Mouse (Mus musculus) forebrain, embryonic 14.5 days (tissue): ENCODE measurements around the gene Gm10491. TPM values are rescaled to one million over a fixed set of nuclear protein-coding genes. Genes with fewer than 3 reads are reported as not detected.

Experiments used
- ATAC-seq: fragments of 200-750 bp; cut with Nextera tagmentation; 2 replicates; pipeline ENCODE4 v1.8.0; 2017; ENCODE audit warnings: mild to moderate bottlenecking, moderate library complexity
- DNase-seq: peaks from one replicate; pipeline ENCODE4 v3.0.0-alpha.2; 2015; ENCODE audit warnings: low spot score
- H3K27ac ChIP-seq: fragments of 300-500 bp; sonication (generic); 2 replicates; pipeline ENCODE4 v1.5.1; 2014; ENCODE audit warnings: low read depth, mild to moderate bottlenecking, control low read depth, low read length, moderate library complexity
- H3K27me3 ChIP-seq: fragments of 300-500 bp; sonication (generic); replicated peaks from 2 replicates; pipeline ENCODE4 v1.6.1; 2014; ENCODE audit warnings: low read length, control low read depth, mixed read lengths; ENCODE audit not compliant: control insufficient read depth, insufficient read depth
- H3K36me3 ChIP-seq: fragments of 300-500 bp; sonication (generic); 2 replicates; pipeline ENCODE4 v1.6.1; 2014; ENCODE audit warnings: low read length, control low read depth; ENCODE audit not compliant: control insufficient read depth, insufficient read depth
- H3K4me1 ChIP-seq: fragments of 300-500 bp; sonication (generic); 2 replicates; pipeline ENCODE4 v1.6.1; 2014; ENCODE audit warnings: antibody characterized with exemption, low read length, control low read depth; ENCODE audit not compliant: control insufficient read depth, insufficient read depth
- H3K4me2 ChIP-seq: fragments of 300-500 bp; sonication (generic); 2 replicates; pipeline ENCODE4 v1.6.1; 2014; ENCODE audit warnings: mild to moderate bottlenecking, control low read depth, low read length
- H3K4me3 ChIP-seq: fragments of 300-500 bp; sonication (generic); 2 replicates; pipeline ENCODE4 v1.5.1; 2014; ENCODE audit warnings: low read depth, low read length, control low read depth
- H3K9ac ChIP-seq: fragments of 300-500 bp; sonication (generic); 2 replicates; pipeline ENCODE4 v1.6.1; 2014; ENCODE audit warnings: mild to moderate bottlenecking, low read length, control low read depth, moderate library complexity
- H3K9me3 ChIP-seq: fragments of 300-500 bp; sonication (generic); replicated peaks from 2 replicates; pipeline ENCODE4 v1.6.1; 2016; ENCODE audit warnings: low read length, control low read depth, mixed read lengths; ENCODE audit not compliant: control insufficient read depth
- WGBS: fragments of 180-500 bp; shearing (Covaris S2); extraction: QIAGEN DNeasy Blood & Tissue Kit; methylation state at CpG from one replicate; pipeline ENCODE4 v1.1.7; 2014; 5-methylcytosine and 5-hydroxymethylcytosine counted together
- polyA plus RNA-seq: library from polyadenylated mRNA; unstranded; fragments of >200 nt; fragmentation: Nextera tagmentation; extraction: Ambion mirVana; gene quantifications from 2 replicates; pipeline ENCODE4 v1.2.1, GENCODE M21; 2014

Gene Gm10491
- polyA plus RNA-seq, 1 experiment from 2014 or later, result not detected

GRCm38 (mm10) chrX:7867141-7867540, 40.5 kb downstream of the Gm10491 start:
- Histone ChIP-seq H3K36me3 (peaks cover 13% of the 10 kb centered on the region; the same call in 1 of the 2 replicates), H3K9ac (no peak overlapping the region), H3K4me3 (no peak overlapping the region), H3K4me1 (no peaks in the 10 kb centered on the region), H3K27ac (no peak overlapping the region), H3K27me3 (no peaks in the 10 kb centered on the region), H3K4me2 (no peak overlapping the region), H3K9me3 (no peaks in the 10 kb centered on the region)
- ATAC-seq, result no peak
- WGBS, result 94% methylated on average over 1 of the region's 1 CpGs
- no peak for DNase-seq

DNA sequence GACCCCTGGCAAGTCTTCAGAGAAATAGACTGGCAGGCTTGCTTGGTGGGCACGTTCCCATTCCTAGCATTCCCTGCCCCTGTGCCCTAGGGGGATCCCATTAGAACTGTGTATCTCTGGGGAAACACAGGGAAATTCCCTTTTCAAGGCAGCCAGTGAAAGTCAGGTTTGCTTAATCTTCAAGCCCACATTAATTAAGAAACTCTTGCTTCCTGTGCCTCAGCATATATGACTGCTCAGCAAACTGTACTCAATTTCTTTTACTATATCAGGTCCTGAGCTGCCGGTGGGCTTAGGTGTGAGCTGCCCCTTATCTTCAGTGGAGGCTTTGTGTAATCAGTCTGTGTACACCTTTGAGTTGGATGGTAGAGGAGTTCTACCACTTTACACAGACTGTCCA, 41.8 kb downstream of the Gm10491 start:
- ATAC-seq, result no peak
- no peak overlapping the region for H3K27ac ChIP-seq
- 55% methylated on average over 2 of the region's 2 CpGs for WGBS

GRCm38 (mm10) chrX:7865343-7865742, 42.3 kb downstream of the Gm10491 start:
- Histone ChIP-seq H3K36me3 (peaks cover 12% of the 10 kb centered on the region; the same call in 1 of the 2 replicates), H3K9me3 (no peaks in the 10 kb centered on the region), H3K9ac (no peak overlapping the region), H3K27me3 (no peaks in the 10 kb centered on the region), H3K4me1 (no peaks in the 10 kb centered on the region), H3K4me2 (no peak overlapping the region), H3K4me3 (no peak overlapping the region), H3K27ac (no peak overlapping the region)
- ATAC-seq (no peak), DNase-seq (no peak)
- WGBS, result 83% methylated on average over 2 of the region's 2 CpGs

More for the DNA sequence above, 41.8 kb downstream of the Gm10491 start:
- no peaks in the 10 kb centered on the region for H3K27me3 ChIP-seq
- no peak overlapping the region for H3K4me3 ChIP-seq
- no peak overlapping the region for H3K4me2 ChIP-seq
- H3K4me1 ChIP-seq, result no peaks in the 10 kb centered on the region
- no peak overlapping the region for H3K9ac ChIP-seq
- H3K36me3 ChIP-seq, result peaks cover 12% of the 10 kb centered on the region; the same call in 1 of the 2 replicates
- no peak for DNase-seq
- no peaks in the 10 kb centered on the region for H3K9me3 ChIP-seq

DNA sequence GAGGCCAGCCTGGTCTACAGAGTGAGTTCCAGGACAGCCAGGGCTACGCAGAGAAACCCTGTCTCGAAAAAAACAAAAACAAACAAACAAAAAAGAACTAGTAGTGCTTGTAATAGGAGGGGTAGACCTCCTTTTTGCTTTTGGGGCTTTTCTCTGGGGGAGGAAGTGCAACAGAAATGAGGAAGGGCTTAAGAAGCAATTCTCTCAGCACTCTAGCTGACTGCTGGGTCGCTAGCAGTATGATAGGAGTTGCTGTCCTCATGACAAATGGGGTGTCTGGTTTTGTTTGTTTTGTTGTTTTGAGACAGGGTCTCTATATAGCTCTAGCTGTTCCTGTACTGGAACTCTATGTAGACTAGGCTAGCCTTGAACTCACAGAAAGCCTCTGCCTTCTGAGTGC, 43.1 kb downstream of the Gm10491 start:
- Histone ChIP-seq H3K27ac (no peak overlapping the region), H3K4me3 (no peak overlapping the region), H3K4me1 (no peaks in the 10 kb centered on the region), H3K9me3 (no peaks in the 10 kb centered on the region), H3K36me3 (peaks cover 12% of the 10 kb centered on the region; the same call in 1 of the 2 replicates), H3K27me3 (no peaks in the 10 kb centered on the region), H3K9ac (no peak overlapping the region), H3K4me2 (no peak overlapping the region)
- DNase-seq, result no peak
- no peak for ATAC-seq
- WGBS, result 74% methylated on average over 3 of the region's 3 CpGs

- 89% methylated on average over 1 of the region's 1 CpGs for WGBS
- no peaks in the 10 kb centered on the region for H3K4me1 ChIP-seq
- no peak overlapping the region for H3K27ac ChIP-seq
- H3K4me3 ChIP-seq, result no peak overlapping the region
- H3K36me3 ChIP-seq, result peaks cover 8% of the 10 kb centered on the region; the same call in 1 of the 2 replicates
- no peaks in the 10 kb centered on the region for H3K9me3 ChIP-seq
- H3K9ac ChIP-seq, result no peak overlapping the region
- no peak for ATAC-seq
- DNase-seq, result no peak
- H3K27me3 ChIP-seq, result no peaks in the 10 kb centered on the region
- no peak overlapping the region for H3K4me2 ChIP-seq
These were observed 44.5 kb downstream of the Gm10491 start for GRCm38 (mm10) chrX:7863181-7863580.

- Histone ChIP-seq H3K4me3 (no peak overlapping the region), H3K36me3 (no peaks in the 10 kb centered on the region), H3K27ac (no peak overlapping the region), H3K27me3 (no peaks in the 10 kb centered on the region), H3K9me3 (no peaks in the 10 kb centered on the region), H3K4me2 (no peak overlapping the region), H3K9ac (no peak overlapping the region), H3K4me1 (no peaks in the 10 kb centered on the region)
- ATAC-seq, result no peak
- WGBS, result 84% methylated on average over 3 of the region's 3 CpGs
- DNase-seq, result no peak
These were observed 48.4 kb downstream of the Gm10491 start for GRCm38 (mm10) chrX:7859191-7859753.

Other genes with a start within 250 kb of the Gm10491 start
- gene Plp2, start 236.4 kb downstream of the Gm10491 start, polyA plus RNA-seq, result 38.4 and 51.5 TPM in 2 replicates
- 0.13 TPM in 1 of 2 replicates, not detected in the other for gene Magix, start 226.6 kb downstream of the Gm10491 start, polyA plus RNA-seq
- 56.2 and 57.4 TPM in 2 replicates for gene Gpkow, start 210.7 kb downstream of the Gm10491 start, polyA plus RNA-seq
- gene Wdr45, start 193.5 kb downstream of the Gm10491 start, polyA plus RNA-seq, result 30.2 and 31.3 TPM in 2 replicates
- not detected in 2 replicates for gene Gm45208, start 185.6 kb downstream of the Gm10491 start, polyA plus RNA-seq
- gene Praf2, start 179.4 kb downstream of the Gm10491 start, polyA plus RNA-seq, result 139 and 145 TPM in 2 replicates
- 43.8 and 45.3 TPM in 2 replicates for gene Ccdc120, start 156.9 kb downstream of the Gm10491 start, polyA plus RNA-seq
- 16.1 and 23.9 TPM in 2 replicates for gene Tfe3, start 145.3 kb downstream of the Gm10491 start, polyA plus RNA-seq
- gene Gripap1, start 118.1 kb downstream of the Gm10491 start, polyA plus RNA-seq, result 44.0 and 50.4 TPM in 2 replicates
- gene Kcnd1, start 85.5 kb downstream of the Gm10491 start, polyA plus RNA-seq, result 1.3 and 1.6 TPM in 2 replicates
- 31.8 and 36.9 TPM in 2 replicates for gene Otud5, start 66.5 kb downstream of the Gm10491 start, polyA plus RNA-seq
- 11.3 and 15.1 TPM in 2 replicates for gene Pim2, start 29.6 kb downstream of the Gm10491 start, polyA plus RNA-seq
- 17.1 and 17.8 TPM in 2 replicates for gene Slc35a2, start 23.8 kb downstream of the Gm10491 start, polyA plus RNA-seq
- 144 and 172 TPM in 2 replicates for gene Pqbp1, start 8.6 kb downstream of the Gm10491 start, polyA plus RNA-seq
- gene Timm17b, start 8.5 kb downstream of the Gm10491 start, polyA plus RNA-seq, result 193 and 227 TPM in 2 replicates
- not detected in 2 replicates for gene Gm10490, start 1.7 kb upstream of the Gm10491 start, polyA plus RNA-seq
- gene Pcsk1n, start 12.0 kb upstream of the Gm10491 start, polyA plus RNA-seq, result 84.4 and 111 TPM in 2 replicates
- not detected in 2 replicates for gene Eras, start 20.8 kb upstream of the Gm10491 start, polyA plus RNA-seq
- 43.3 and 50.4 TPM in 2 replicates for gene Hdac6, start 40.1 kb upstream of the Gm10491 start, polyA plus RNA-seq
- 0.11 and 0.19 TPM in 2 replicates for gene Gata1, start 70.2 kb upstream of the Gm10491 start, polyA plus RNA-seq
- 0.46 TPM in 1 of 2 replicates, not detected in the other for gene Glod5, start 110.7 kb upstream of the Gm10491 start, polyA plus RNA-seq
- gene Suv39h1, start 166.9 kb upstream of the Gm10491 start, polyA plus RNA-seq, result 42.8 and 47.7 TPM in 2 replicates
- gene Was, start 182.7 kb upstream of the Gm10491 start, polyA plus RNA-seq, result 0.15 and 0.33 TPM in 2 replicates
- gene Wdr13, start 225.1 kb upstream of the Gm10491 start, polyA plus RNA-seq, result 35.2 and 43.2 TPM in 2 replicates
- gene Rbm3, start 238.0 kb upstream of the Gm10491 start, polyA plus RNA-seq, result 388 and 477 TPM in 2 replicates